Mouse (Mus musculus): ENCODE data around the gene C2cd4d. TPM values are rescaled to one million over a fixed set of nuclear protein-coding genes. Genes with fewer than 3 reads are reported as not detected.

Gene C2cd4d
- polyA plus RNA-seq (2017; shearing (Covaris generic)) = not detected

DNA sequence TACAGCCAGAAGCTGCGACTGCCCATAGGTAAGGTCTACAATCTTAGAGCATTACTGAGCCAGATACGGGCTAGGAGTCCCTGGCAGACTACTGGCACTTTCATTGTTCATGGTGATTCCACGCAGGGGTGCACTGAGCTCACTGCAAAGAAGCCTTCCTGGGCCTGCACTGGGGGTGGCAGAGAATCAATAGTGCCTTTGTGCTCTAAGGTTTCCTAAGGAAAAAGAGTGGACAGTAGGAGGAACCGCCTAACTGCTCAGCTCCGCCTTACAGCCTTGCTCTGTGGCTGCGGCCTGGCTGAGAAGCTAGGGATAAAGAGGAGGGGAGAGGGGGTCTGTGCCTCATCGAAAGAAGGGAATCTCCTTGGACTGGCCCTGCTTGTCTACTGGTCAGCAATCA, at the start of gene C2cd4d:
Gene C2cd4d, plus strand, starts transcription at position 301 of the 400 bp plus-strand sequence.

GRCm38 (mm10) chr3:94341959-94342422, 20.2 kb upstream of the C2cd4d start, which contains the start of gene Them5:
Them5 (plus strand) TSS chr3:94342099.

DNA sequence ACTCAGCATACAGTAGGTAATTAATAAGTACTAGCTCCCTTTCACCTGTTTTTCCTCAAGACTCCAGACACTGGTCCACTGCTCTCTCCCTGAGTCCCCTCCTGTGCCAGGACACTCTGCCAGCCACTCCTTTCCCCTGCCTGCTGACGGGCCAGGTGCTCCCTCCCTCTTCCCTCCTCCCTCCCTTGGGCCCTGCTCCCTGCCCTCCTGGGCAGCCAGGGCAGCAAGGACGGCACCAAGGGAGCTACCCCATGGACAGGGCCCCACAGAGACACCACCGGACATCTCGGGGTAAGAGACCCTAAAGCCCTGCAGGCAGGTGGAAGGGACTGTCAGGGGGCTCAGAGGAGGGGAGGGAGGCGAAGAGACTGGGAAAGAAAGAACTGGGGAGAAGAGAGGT, 10.4 kb downstream of the C2cd4d start, which contains the start of gene Rorc:
Gene Rorc, plus strand, starts transcription at position 154 of the 400 bp plus-strand sequence.

DNA sequence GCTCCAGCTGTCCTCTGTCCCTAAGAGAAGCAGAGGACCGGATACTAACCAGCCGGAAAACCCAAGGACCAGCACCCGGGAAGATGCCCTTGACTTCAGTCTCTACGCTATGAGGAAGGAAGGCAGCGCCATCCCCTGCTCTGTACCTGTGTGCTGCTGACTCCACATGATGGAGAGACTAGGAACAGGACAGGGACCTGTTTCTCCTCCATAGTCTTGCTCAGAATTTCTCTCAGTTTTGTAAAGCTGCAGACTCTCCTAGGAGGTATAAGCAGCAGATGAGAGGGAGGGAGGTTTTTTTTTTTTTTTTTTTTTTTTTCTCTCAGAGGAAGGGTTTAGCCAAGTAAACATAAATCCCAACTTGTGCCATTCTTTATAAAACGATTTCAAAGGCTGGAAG, 36.0 kb downstream of the C2cd4d start, which contains the start of gene Lingo4:
Gene Lingo4, plus strand, starts transcription at position 301 of the 400 bp plus-strand sequence.

GRCm38 (mm10) chr3:94413031-94413679, 50.9 kb downstream of the C2cd4d start, which contains the start of gene Tdrkh:
Tdrkh (plus strand) TSS chr3:94413273.

Other genes with a start within 250 kb of the C2cd4d start
- gene Gm10696, start 184.2 kb upstream of the C2cd4d start, polyA plus RNA-seq (2017; shearing (Covaris generic)) = under 1 TPM in 1 of 2 experiments, not detected in 1; 0.75 TPM
- gene Gm5286, start 165.7 kb upstream of the C2cd4d start, polyA plus RNA-seq (2017; shearing (Covaris generic)) = not detected
- not detected for gene Gm4778, start 98.4 kb upstream of the C2cd4d start, polyA plus RNA-seq (2017; shearing (Covaris generic))
- gene Them4, start 52.3 kb upstream of the C2cd4d start, polyA plus RNA-seq (2017; shearing (Covaris generic)) = 1 to 10 TPM; 7.5 to 8.9 TPM
- gene Them5, start 20.3 kb upstream of the C2cd4d start, polyA plus RNA-seq (2017; shearing (Covaris generic)) = not detected
- gene Rorc, start 10.4 kb downstream of the C2cd4d start, polyA plus RNA-seq (2017; shearing (Covaris generic)) = 1 to 10 TPM; 1.8 to 4.6 TPM
- gene Lingo4, start 36.1 kb downstream of the C2cd4d start, polyA plus RNA-seq (2017; shearing (Covaris generic)) = under 1 TPM; 0.40 to 0.45 TPM
- 1 to 10 TPM; 5.4 to 9.4 TPM for gene Tdrkh, start 50.8 kb downstream of the C2cd4d start, polyA plus RNA-seq (2017; shearing (Covaris generic))
- gene Mrpl9, start 80.9 kb downstream of the C2cd4d start, polyA plus RNA-seq (2017; shearing (Covaris generic)) = 10 to 100 TPM; 58.1 to 61.6 TPM
- gene Oaz3, start 81.5 kb downstream of the C2cd4d start, polyA plus RNA-seq (2017; shearing (Covaris generic)) = 1 to 10 TPM; 1.6 to 6.3 TPM
- gene Celf3, start 115.9 kb downstream of the C2cd4d start, polyA plus RNA-seq (2017; shearing (Covaris generic)) = 1 to 10 TPM; 1.8 to 6.0 TPM
- 1 to 10 TPM in 1 of 2 experiments, under 1 TPM in 1; 0.47 to 2.2 TPM for gene Riiad1, start 117.9 kb downstream of the C2cd4d start, polyA plus RNA-seq (2017; shearing (Covaris generic))
- gene Snx27, start 220.3 kb downstream of the C2cd4d start, polyA plus RNA-seq (2017; shearing (Covaris generic)) = 10 to 100 TPM; 18.4 to 22.1 TPM